Mouse (Mus musculus): ENCODE results near the gene Khnyn. TPM values are rescaled to one million over a fixed set of nuclear protein-coding genes. Genes with fewer than 3 reads are reported as not detected.

Khnyn gene
- polyA plus RNA-seq, 1 experiment from 2014 or later: 5.1 TPM

DNA sequence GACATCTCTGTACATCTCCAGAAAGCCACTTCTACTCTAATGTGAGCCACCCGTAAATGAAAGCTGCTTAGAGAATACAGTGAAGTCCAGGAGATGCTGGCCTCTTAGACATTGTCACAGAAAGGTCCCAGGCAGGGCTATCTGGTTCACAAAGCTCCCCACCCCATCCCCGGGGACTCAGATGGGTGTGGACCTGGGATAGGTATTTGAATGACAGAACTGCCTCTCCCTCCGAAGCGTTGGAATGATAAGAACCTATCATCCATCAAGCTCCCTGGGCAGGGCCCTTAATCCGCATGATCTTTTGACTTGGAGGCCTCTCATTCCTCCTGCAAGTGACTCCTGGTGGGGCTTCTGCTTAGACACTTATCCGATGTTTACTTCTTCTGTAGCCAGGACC lies 33.9 kb upstream of the Khnyn start:
- no peaks in the 10 kb centered on the region for H3K9me3 ChIP-seq (ENCODE audit: control insufficient read depth)
- H3K27me3 ChIP-seq (replicated peaks; ENCODE audit: control insufficient read depth, insufficient read depth, low read length): no peaks in the 10 kb centered on the region
- H3K4me3 ChIP-seq (ENCODE audit: low read depth, low read length): no peak overlapping the region
- 0 out of 2 replicates have a peak, but pooled peaks cover 8% of the 10 kb centered on the region for H3K4me1 ChIP-seq (replicated peaks; ENCODE audit: control insufficient read depth, insufficient read depth, low read length)
- no peak overlapping the region for H3K9ac ChIP-seq (ENCODE audit: low read depth, low read length)
- no peak for ATAC-seq
- TF ChIP-seq CTCF (IDR thresholded peaks at IDR 0.05; ENCODE audit: low read depth): no peak
- 38% methylated on average over 6 of the region's 6 CpGs for WGBS
- H3K4me2 ChIP-seq (replicated peaks; ENCODE audit: low read depth): no peak overlapping the region
- H3K36me3 ChIP-seq (ENCODE audit: control insufficient read depth, insufficient read depth): no peaks in the 10 kb centered on the region
- H3K27ac ChIP-seq (ENCODE audit: low read depth, low read length): no peak overlapping the region

- H3K4me3 ChIP-seq (ENCODE audit: low read depth, low read length): peak overlapping the region; percentile 57
- WGBS: 12% methylated on average over 11 of the region's 11 CpGs
- H3K4me1 ChIP-seq (replicated peaks; ENCODE audit: control insufficient read depth, insufficient read depth, low read length): 0 out of 2 replicates have a peak, but pooled peaks cover 8% of the 10 kb centered on the region
- peak overlapping the region; percentile 79 for H3K27ac ChIP-seq (ENCODE audit: low read depth, low read length)
- H3K36me3 ChIP-seq (ENCODE audit: control insufficient read depth, insufficient read depth): no peaks in the 10 kb centered on the region
- H3K4me2 ChIP-seq (replicated peaks; ENCODE audit: low read depth): peak overlapping the region; percentile 96
- ATAC-seq: peak; percentile 25; the same call in 1 of the 2 replicates
- no peak for TF ChIP-seq CTCF (IDR thresholded peaks at IDR 0.05; ENCODE audit: low read depth)
- H3K27me3 ChIP-seq (replicated peaks; ENCODE audit: control insufficient read depth, insufficient read depth, low read length): no peaks in the 10 kb centered on the region
- H3K9ac ChIP-seq (ENCODE audit: low read depth, low read length): 0 out of 2 replicates have a peak overlapping the region, but pooled peaks have one; percentile 55
- no peaks in the 10 kb centered on the region for H3K9me3 ChIP-seq (ENCODE audit: control insufficient read depth)
Observed at GRCm38 (mm10) chr14:55852646-55853551, 31.8 kb upstream of the Khnyn start.

- peak within 1 kb of the TSS; percentile 57 for H3K4me3 ChIP-seq (ENCODE audit: low read depth, low read length)
- peak within 1 kb of the TSS; percentile 55 for H3K9ac ChIP-seq (ENCODE audit: low read depth, low read length)
- no peaks in the 10 kb centered on the region for H3K9me3 ChIP-seq (ENCODE audit: control insufficient read depth)
- TF ChIP-seq CTCF (IDR thresholded peaks at IDR 0.05; ENCODE audit: low read depth): no peak
- H3K36me3 ChIP-seq (ENCODE audit: control insufficient read depth, insufficient read depth): no peaks in the 10 kb centered on the region
- 3% methylated on average over 30 of the region's 33 CpGs for WGBS
- H3K27ac ChIP-seq (ENCODE audit: low read depth, low read length): peak within 1 kb of the TSS; percentile 79
- ATAC-seq: peak; percentile 67
- no peaks in the 10 kb centered on the region for H3K27me3 ChIP-seq (replicated peaks; ENCODE audit: control insufficient read depth, insufficient read depth, low read length)
- H3K4me2 ChIP-seq (replicated peaks; ENCODE audit: low read depth): peak within 1 kb of the TSS; percentile 96
- H3K4me1 ChIP-seq (replicated peaks; ENCODE audit: control insufficient read depth, insufficient read depth, low read length): 0 out of 2 replicates have a peak, but pooled peaks cover 8% of the 10 kb centered on the region
Observed at GRCm38 (mm10) chr14:55853621-55854285, 31.0 kb upstream of the Khnyn start, which contains the start of gene Nynrin. Gene Nynrin (plus strand): TSS chr14:55854010.

- peak overlapping the region; percentile 57 for H3K4me3 ChIP-seq (ENCODE audit: low read depth, low read length)
- H3K4me1 ChIP-seq (replicated peaks; ENCODE audit: control insufficient read depth, insufficient read depth, low read length): 0 out of 2 replicates have a peak, but pooled peaks cover 8% of the 10 kb centered on the region
- H3K9ac ChIP-seq (ENCODE audit: low read depth, low read length): peak overlapping the region; percentile 55
- no peaks in the 10 kb centered on the region for H3K27me3 ChIP-seq (replicated peaks; ENCODE audit: control insufficient read depth, insufficient read depth, low read length)
- 1% methylated on average over 9 of the region's 9 CpGs for WGBS
- peak overlapping the region; percentile 79 for H3K27ac ChIP-seq (ENCODE audit: low read depth, low read length)
- TF ChIP-seq CTCF (IDR thresholded peaks at IDR 0.05; ENCODE audit: low read depth): no peak
- peak; percentile 36; the same call in 1 of the 2 replicates for ATAC-seq
- no peaks in the 10 kb centered on the region for H3K36me3 ChIP-seq (ENCODE audit: control insufficient read depth, insufficient read depth)
- H3K9me3 ChIP-seq (ENCODE audit: control insufficient read depth): no peaks in the 10 kb centered on the region
- H3K4me2 ChIP-seq (replicated peaks; ENCODE audit: low read depth): peak overlapping the region; percentile 96
Observed at GRCm38 (mm10) chr14:55854406-55855100, 30.2 kb upstream of the Khnyn start.

DNA sequence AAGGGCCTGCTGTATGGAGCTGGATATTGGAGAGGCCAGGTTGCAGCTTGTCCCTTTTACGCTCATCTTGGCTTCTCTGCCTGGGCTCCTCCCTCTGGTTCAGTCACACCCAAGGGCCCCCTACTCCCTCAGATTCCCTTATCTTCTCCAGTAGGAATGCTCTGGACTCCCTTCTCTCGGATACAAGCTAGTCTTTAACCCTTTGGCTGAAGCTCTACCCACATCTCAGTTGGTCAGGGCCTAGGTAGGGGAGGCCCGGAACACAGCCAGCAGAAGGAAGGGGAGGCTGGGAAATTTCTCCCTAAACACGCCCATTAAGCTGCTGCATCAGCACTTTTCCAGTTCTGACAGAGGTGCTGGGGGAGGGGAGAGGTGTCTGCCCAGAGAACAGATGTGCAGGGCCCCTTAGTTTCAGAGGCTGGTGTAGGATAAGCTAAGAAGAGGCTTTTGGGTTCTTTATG lies 29.6 kb upstream of the Khnyn start:
- 4% methylated on average over 4 of the region's 4 CpGs for WGBS
- Histone ChIP-seq H3K27me3 (replicated peaks; ENCODE audit: control insufficient read depth, insufficient read depth, low read length) (no peaks in the 10 kb centered on the region), H3K27ac (ENCODE audit: low read depth, low read length) (peak overlapping the region; percentile 79), H3K4me3 (ENCODE audit: low read depth, low read length) (peak overlapping the region; percentile 57), H3K9ac (ENCODE audit: low read depth, low read length) (peak overlapping the region; percentile 55), H3K4me1 (replicated peaks; ENCODE audit: control insufficient read depth, insufficient read depth, low read length) (0 out of 2 replicates have a peak, but pooled peaks cover 8% of the 10 kb centered on the region), H3K9me3 (ENCODE audit: control insufficient read depth) (no peaks in the 10 kb centered on the region), H3K4me2 (replicated peaks; ENCODE audit: low read depth) (peak overlapping the region; percentile 96), H3K36me3 (ENCODE audit: control insufficient read depth, insufficient read depth) (no peaks in the 10 kb centered on the region)
- peak; percentile 17; the same call in 1 of the 2 replicates for ATAC-seq
- TF ChIP-seq CTCF (IDR thresholded peaks at IDR 0.05; ENCODE audit: low read depth): no peak

Data from intestine, postnatal 0 days (tissue).